Mouse (Mus musculus) 3T3-L1 (cell line): ENCODE data around the gene Pdzrn4.
"Not testable (repeated sequence)": the region's sequence is repeated elsewhere in the genome, so short reads cannot be mapped to it uniquely, and the experiment has no call there.

Source experiments
- DNase-seq: peaks from one replicate; pipeline ENCODE4 v3.0.0-alpha.2; 2015; ENCODE audit warnings: low read depth, low spot score

Pdzrn4 gene

GRCm38 (mm10) chr15:92396770-92397608 is at the start of gene Pdzrn4:
Pdzrn4 (plus strand) TSS chr15:92396881.
- no peak for DNase-seq

- no peak for DNase-seq
These were observed 49.3 kb upstream of the Pdzrn4 start for GRCm38 (mm10) chr15:92347426-92347825.

GRCm38 (mm10) chr15:92347902-92348301 is 48.8 kb upstream of the Pdzrn4 start:
- DNase-seq = no peak

- not testable (repeated sequence) for DNase-seq
These were observed 48.2 kb upstream of the Pdzrn4 start for GRCm38 (mm10) chr15:92348453-92348852.

- DNase-seq = no peak
These were observed 32.5 kb upstream of the Pdzrn4 start for GRCm38 (mm10) chr15:92364153-92364552.

- DNase-seq = no peak
These were observed 32.1 kb upstream of the Pdzrn4 start for GRCm38 (mm10) chr15:92364592-92364991.

GRCm38 (mm10) chr15:92394811-92395210 is 1.9 kb upstream of the Pdzrn4 start:
- no peak for DNase-seq

- DNase-seq = no peak
These were observed 2.1 kb downstream of the Pdzrn4 start for GRCm38 (mm10) chr15:92398747-92399146.

- DNase-seq = no peak
These were observed 2.6 kb downstream of the Pdzrn4 start for GRCm38 (mm10) chr15:92399278-92399677.

GRCm38 (mm10) chr15:92401554-92401953 is 4.9 kb downstream of the Pdzrn4 start:
- no peak for DNase-seq

GRCm38 (mm10) chr15:92415323-92415722 is 18.6 kb downstream of the Pdzrn4 start:
- DNase-seq = no peak

GRCm38 (mm10) chr15:92416141-92416540 is 19.5 kb downstream of the Pdzrn4 start:
- DNase-seq = no peak

- no peak for DNase-seq
These were observed 20.0 kb downstream of the Pdzrn4 start for GRCm38 (mm10) chr15:92416658-92417057.

- no peak for DNase-seq
These were observed 20.4 kb downstream of the Pdzrn4 start for GRCm38 (mm10) chr15:92417120-92417519.

- DNase-seq = peak; percentile 46
These were observed 37.9 kb downstream of the Pdzrn4 start for GRCm38 (mm10) chr15:92434605-92435004.

GRCm38 (mm10) chr15:92435306-92435705 is 38.6 kb downstream of the Pdzrn4 start:
- no peak for DNase-seq

- DNase-seq = no peak
These were observed 45.0 kb downstream of the Pdzrn4 start for GRCm38 (mm10) chr15:92441630-92442180.

- DNase-seq = peak; percentile 3
These were observed 51.0 kb downstream of the Pdzrn4 start for GRCm38 (mm10) chr15:92447708-92448147.

- DNase-seq = no peak
These were observed 52.4 kb downstream of the Pdzrn4 start for GRCm38 (mm10) chr15:92449112-92449511.

GRCm38 (mm10) chr15:92452620-92453019 is 55.9 kb downstream of the Pdzrn4 start:
- no peak for DNase-seq

GRCm38 (mm10) chr15:92482198-92482597 is 85.5 kb downstream of the Pdzrn4 start:
- no peak for DNase-seq

GRCm38 (mm10) chr15:92491376-92491775 is 94.7 kb downstream of the Pdzrn4 start:
- no peak for DNase-seq
